Mouse (Mus musculus) liver, embryonic 14.5 days (tissue): ENCODE results near the gene Megf11.

ENCODE experiments used
- CTCF ChIP-seq: IDR thresholded peaks from 2 replicates; pipeline ENCODE4 v1.5.1; 2016; ENCODE audit warnings: antibody characterized with exemption, low read depth, control low read depth
- EP300 ChIP-seq: IDR thresholded peaks from 2 replicates; pipeline ENCODE4 v1.6.1; 2016; ENCODE audit warnings: antibody characterized with exemption, low read depth

- TF ChIP-seq CTCF (no peak), EP300 (no peak)
Measured at GRCm38 (mm10) chr9:64473170-64473569, 87.7 kb downstream of the Megf11 start.
